Mouse (Mus musculus): ENCODE measurements around the gene Fcho2. TPM values are rescaled to one million over a fixed set of nuclear protein-coding genes. Genes with fewer than 3 reads are reported as not detected.
A peak's percentile ranks its signal among the peaks of the same experiment; 100 is the strongest.

Fcho2 gene
- polyA plus RNA-seq, 1 experiment from 2014 or later, result 26.9 TPM

DNA sequence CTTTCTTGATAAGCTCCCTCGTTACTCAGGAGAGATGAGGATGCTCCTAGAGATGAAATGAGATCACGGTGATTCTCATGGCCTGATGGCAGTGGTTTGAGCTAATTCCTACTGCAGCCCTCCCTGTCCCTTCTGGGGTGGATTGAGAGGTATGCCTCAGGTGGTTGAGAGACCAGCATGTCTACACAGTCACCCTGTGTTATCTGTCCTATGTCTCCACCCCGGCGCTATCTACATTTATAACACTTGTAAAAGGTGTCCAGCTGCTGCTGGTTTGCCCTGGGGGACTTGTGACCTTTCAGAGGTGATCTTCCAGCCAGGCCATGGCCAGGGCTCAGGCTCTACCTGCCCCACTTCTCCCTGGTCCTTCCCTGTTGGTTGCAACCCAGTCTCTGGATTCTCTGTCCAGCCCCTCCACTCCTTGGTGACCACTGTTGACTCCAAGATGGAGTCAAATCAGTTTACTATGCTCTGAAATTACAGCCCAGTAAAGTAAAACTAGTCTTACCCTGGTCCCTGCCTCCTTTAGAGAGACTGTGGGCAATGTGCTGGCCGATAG lies 115.2 kb downstream of the Fcho2 start:
- no peak overlapping the region for H3K27ac ChIP-seq (replicated peaks)
- H3K27me3 ChIP-seq (ENCODE audit: low read depth, poor library complexity, severe bottlenecking), result peaks cover 18% of the 10 kb centered on the region
- WGBS, result 92% methylated on average over 5 of the region's 5 CpGs
- no peaks in the 10 kb centered on the region for H3K36me3 ChIP-seq
- H3K4me3 ChIP-seq, result no peak overlapping the region
- H3K9me3 ChIP-seq (replicated peaks), result no peaks in the 10 kb centered on the region
- DNase-seq (ENCODE audit: low spot score), result no peak
- H3K4me1 ChIP-seq, result peaks cover 8% of the 10 kb centered on the region

DNA sequence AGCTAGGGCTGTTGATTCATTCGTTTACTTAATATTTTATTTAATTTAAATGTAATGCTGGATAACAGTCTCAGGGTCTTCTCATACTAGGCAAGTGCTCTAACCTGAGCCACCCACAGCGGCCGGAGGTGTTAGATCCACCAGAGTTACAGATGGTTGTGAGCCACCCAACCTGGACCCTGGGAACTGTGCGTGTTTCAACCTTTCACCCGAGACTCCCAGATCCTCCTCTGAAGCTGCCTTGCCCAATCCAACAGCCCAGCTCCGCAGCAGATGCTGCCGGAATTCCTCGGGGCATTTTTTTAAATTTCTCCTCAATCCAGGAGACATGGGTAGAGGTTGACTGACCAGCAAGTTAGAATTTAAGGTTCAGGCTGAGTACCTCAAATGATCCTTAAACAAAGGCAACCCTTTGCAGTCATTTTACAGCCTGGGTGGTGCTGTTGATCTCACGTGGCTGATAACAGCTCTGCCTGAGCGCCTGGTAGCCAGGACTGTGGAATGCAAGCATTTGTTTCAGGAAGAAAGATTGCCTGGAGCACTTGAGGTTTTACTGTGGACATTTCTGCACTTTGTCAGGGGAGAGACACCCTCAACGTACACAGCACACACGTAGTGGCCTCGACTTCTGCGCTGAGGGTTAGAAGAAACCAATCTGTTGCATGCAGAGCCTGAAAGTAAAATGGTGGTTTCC lies 116.1 kb downstream of the Fcho2 start:
- Histone ChIP-seq H3K4me1 (peaks cover 14% of the 10 kb centered on the region), H3K27me3 (ENCODE audit: low read depth, poor library complexity, severe bottlenecking) (peaks cover 27% of the 10 kb centered on the region), H3K27ac (replicated peaks) (no peak overlapping the region), H3K4me3 (no peak overlapping the region), H3K9me3 (replicated peaks) (no peaks in the 10 kb centered on the region), H3K36me3 (no peaks in the 10 kb centered on the region)
- no peak for DNase-seq (ENCODE audit: low spot score)
- 84% methylated on average over 14 of the region's 14 CpGs for WGBS

DNA sequence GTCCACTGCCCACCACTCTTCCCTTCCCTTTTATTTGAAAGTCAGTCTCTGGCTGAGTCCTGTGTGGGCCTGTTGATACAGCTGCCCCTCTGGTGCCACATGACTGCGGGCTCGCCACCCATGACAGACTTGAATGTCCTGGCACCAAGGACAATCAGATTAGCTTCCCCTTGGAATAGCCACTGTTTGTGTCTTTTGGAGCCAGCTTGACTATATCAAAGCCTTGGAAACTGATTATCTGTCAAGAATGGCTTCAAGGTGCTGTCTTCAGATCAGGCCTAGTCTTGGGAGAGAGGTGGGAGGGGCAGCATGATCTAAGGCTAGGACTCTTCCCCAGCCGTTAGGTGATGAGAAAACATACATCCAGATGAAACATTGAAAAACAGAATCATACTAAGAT lies 118.5 kb downstream of the Fcho2 start:
- no peaks in the 10 kb centered on the region for H3K36me3 ChIP-seq
- 91% methylated on average over 3 of the region's 3 CpGs for WGBS
- no peak overlapping the region for H3K4me3 ChIP-seq
- H3K27me3 ChIP-seq (ENCODE audit: low read depth, poor library complexity, severe bottlenecking), result peaks cover 50% of the 10 kb centered on the region
- no peaks in the 10 kb centered on the region for H3K9me3 ChIP-seq (replicated peaks)
- H3K4me1 ChIP-seq, result peaks cover 14% of the 10 kb centered on the region
- no peak overlapping the region for H3K27ac ChIP-seq (replicated peaks)
- DNase-seq (ENCODE audit: low spot score), result no peak

GRCm38 (mm10) chr13:98695546-98695945 lies 119.7 kb downstream of the Fcho2 start:
- Histone ChIP-seq H3K36me3 (no peaks in the 10 kb centered on the region), H3K9me3 (replicated peaks) (no peaks in the 10 kb centered on the region), H3K27me3 (ENCODE audit: low read depth, poor library complexity, severe bottlenecking) (peaks cover 50% of the 10 kb centered on the region), H3K4me3 (no peak overlapping the region; the same call in 1 of the 2 replicates), H3K27ac (replicated peaks) (no peak overlapping the region), H3K4me1 (peaks cover 14% of the 10 kb centered on the region)
- DNase-seq (ENCODE audit: low spot score), result no peak
- WGBS, result 40% methylated on average over 2 of the region's 2 CpGs

GRCm38 (mm10) chr13:98694773-98695314 lies 120.4 kb downstream of the Fcho2 start, which contains the start of gene Tmem171:
Tmem171 (minus strand) TSS chr13:98694834.
- no peaks in the 10 kb centered on the region for H3K36me3 ChIP-seq
- H3K27ac ChIP-seq (replicated peaks), result peak within 1 kb of the TSS; percentile 24; the same call in 1 of the 2 replicates
- 8% methylated on average over 44 of the region's 44 CpGs for WGBS
- H3K4me1 ChIP-seq, result peaks cover 14% of the 10 kb centered on the region
- H3K9me3 ChIP-seq (replicated peaks), result no peaks in the 10 kb centered on the region
- peak within 1 kb of the TSS; percentile 53 for H3K4me3 ChIP-seq
- peak; percentile 23 for DNase-seq (ENCODE audit: low spot score)
- peaks cover 50% of the 10 kb centered on the region for H3K27me3 ChIP-seq (ENCODE audit: low read depth, poor library complexity, severe bottlenecking)

DNA sequence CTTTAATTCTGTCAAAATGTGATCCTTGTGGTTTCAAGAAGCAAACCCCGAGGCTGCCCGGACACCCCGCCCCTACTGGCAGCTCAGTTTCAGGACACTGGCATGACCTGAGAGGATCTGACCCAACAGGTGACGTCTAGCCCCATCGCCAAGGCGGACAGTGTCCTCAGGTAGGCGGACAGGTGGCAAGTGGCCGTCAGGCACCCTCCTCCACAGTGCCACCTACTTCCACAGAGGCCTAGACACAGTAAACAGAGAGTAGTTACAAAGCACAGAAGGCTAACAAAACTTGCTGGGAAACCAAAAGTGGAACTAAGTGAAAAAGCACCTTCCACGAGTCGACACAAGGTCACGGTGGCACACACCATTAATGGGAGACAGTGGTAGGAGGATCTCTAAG lies 121.9 kb downstream of the Fcho2 start:
- Histone ChIP-seq H3K4me1 (peaks cover 14% of the 10 kb centered on the region), H3K36me3 (no peaks in the 10 kb centered on the region), H3K4me3 (no peak overlapping the region), H3K27ac (replicated peaks) (no peak overlapping the region), H3K27me3 (ENCODE audit: low read depth, poor library complexity, severe bottlenecking) (peaks cover 50% of the 10 kb centered on the region), H3K9me3 (replicated peaks) (no peaks in the 10 kb centered on the region)
- WGBS, result 94% methylated on average over 11 of the region's 11 CpGs
- DNase-seq (ENCODE audit: low spot score), result no peak

- Histone ChIP-seq H3K9me3 (replicated peaks) (no peaks in the 10 kb centered on the region), H3K4me1 (peaks cover 24% of the 10 kb centered on the region), H3K36me3 (no peaks in the 10 kb centered on the region), H3K27me3 (ENCODE audit: low read depth, poor library complexity, severe bottlenecking) (peaks cover 50% of the 10 kb centered on the region), H3K27ac (replicated peaks) (no peak overlapping the region), H3K4me3 (no peak overlapping the region)
- 95% methylated on average over 13 of the region's 13 CpGs for WGBS
- no peak for DNase-seq (ENCODE audit: low spot score)
Observed at GRCm38 (mm10) chr13:98691956-98692515, 123.2 kb downstream of the Fcho2 start.

DNA sequence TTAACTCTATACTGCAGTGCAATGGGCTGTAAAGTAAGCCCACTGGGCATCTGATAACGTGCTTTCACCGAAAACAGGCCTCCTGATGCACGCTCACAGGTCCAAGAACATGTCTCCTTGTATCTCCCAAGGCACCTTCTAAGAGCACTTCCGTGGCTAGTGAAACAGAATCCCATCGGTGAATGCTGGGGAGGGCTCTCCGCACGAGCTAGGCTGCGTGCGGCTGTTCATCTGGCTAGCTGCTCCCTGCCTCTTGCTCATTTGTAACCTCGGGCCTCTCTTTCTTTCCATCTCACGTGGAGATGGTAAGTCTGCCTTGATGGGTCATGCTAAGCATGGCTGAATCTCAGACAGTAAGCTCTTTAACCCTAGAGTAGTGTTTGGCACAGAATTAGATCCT lies 124.4 kb downstream of the Fcho2 start:
- no peak for DNase-seq (ENCODE audit: low spot score)
- no peaks in the 10 kb centered on the region for H3K36me3 ChIP-seq
- peaks cover 24% of the 10 kb centered on the region for H3K4me1 ChIP-seq
- no peaks in the 10 kb centered on the region for H3K9me3 ChIP-seq (replicated peaks)
- 91% methylated on average over 11 of the region's 11 CpGs for WGBS
- H3K27ac ChIP-seq (replicated peaks), result no peak overlapping the region
- no peak overlapping the region for H3K4me3 ChIP-seq
- H3K27me3 ChIP-seq (ENCODE audit: low read depth, poor library complexity, severe bottlenecking), result peaks cover 40% of the 10 kb centered on the region

DNA sequence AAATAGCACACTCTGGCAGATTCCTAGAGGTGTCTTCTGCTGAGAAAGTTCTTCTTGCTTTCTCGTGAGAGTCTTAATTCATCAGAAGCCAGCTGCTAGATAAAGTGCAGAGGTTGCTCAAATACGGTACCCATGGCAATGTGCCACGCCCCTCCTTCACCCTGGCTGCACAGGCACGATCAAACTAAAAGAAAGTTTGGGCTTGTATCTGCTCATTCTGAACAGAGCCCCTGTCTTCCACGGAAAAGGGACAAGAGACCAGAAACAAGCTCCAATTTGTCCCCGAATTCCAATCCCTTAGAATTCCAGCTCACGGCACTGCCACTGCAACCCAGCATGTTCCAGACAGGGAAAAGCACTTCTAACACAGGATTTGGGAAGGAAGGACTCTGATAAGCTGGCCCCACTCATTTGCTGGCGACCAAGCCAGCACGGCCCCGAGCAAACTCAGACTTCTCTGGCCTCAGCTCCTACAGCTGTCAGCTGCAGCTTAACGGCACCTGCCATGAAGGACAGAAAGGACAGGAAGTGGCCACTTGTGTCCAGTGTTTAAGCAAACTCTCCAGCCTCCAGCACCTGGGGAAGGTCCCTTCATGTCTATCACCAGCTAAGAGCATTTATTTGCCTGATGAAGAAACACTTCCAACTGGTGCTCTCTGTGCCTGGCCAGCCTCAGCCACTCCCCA lies 125.5 kb downstream of the Fcho2 start:
- WGBS, result 81% methylated on average over 11 of the region's 11 CpGs
- no peaks in the 10 kb centered on the region for H3K36me3 ChIP-seq
- H3K27ac ChIP-seq (replicated peaks), result no peak overlapping the region
- H3K27me3 ChIP-seq (ENCODE audit: low read depth, poor library complexity, severe bottlenecking), result peaks cover 29% of the 10 kb centered on the region
- DNase-seq (ENCODE audit: low spot score), result no peak
- H3K9me3 ChIP-seq (replicated peaks), result no peaks in the 10 kb centered on the region
- no peak overlapping the region for H3K4me3 ChIP-seq
- peaks cover 13% of the 10 kb centered on the region for H3K4me1 ChIP-seq

DNA sequence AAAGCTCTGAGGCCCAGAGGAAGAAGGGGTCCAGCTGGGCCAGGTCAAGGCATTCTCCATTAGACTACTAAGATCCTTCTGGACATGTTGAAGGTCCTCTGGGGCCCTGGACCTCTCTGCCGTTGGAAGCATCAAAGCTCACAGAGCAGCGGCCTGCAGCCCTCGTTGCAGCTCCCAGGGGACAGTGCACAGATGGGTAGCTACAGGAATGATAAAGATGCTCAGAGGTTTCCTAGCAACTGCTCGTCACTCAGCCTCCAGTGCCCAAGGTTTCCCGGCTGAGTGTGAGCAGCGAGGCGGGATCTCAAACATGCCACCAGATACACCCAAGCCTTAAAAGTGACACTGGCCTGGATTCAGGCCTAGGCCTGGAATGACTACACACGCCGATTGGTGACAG lies 127.3 kb downstream of the Fcho2 start:
- Histone ChIP-seq H3K4me1 (peaks cover 10% of the 10 kb centered on the region; the same call in 1 of the 2 replicates), H3K4me3 (no peak overlapping the region), H3K36me3 (no peaks in the 10 kb centered on the region), H3K9me3 (replicated peaks) (no peaks in the 10 kb centered on the region), H3K27ac (replicated peaks) (no peak overlapping the region), H3K27me3 (ENCODE audit: low read depth, poor library complexity, severe bottlenecking) (peaks cover 11% of the 10 kb centered on the region)
- peak; percentile 31 for DNase-seq (ENCODE audit: low spot score)
- WGBS, result 65% methylated on average over 9 of the region's 9 CpGs

DNA sequence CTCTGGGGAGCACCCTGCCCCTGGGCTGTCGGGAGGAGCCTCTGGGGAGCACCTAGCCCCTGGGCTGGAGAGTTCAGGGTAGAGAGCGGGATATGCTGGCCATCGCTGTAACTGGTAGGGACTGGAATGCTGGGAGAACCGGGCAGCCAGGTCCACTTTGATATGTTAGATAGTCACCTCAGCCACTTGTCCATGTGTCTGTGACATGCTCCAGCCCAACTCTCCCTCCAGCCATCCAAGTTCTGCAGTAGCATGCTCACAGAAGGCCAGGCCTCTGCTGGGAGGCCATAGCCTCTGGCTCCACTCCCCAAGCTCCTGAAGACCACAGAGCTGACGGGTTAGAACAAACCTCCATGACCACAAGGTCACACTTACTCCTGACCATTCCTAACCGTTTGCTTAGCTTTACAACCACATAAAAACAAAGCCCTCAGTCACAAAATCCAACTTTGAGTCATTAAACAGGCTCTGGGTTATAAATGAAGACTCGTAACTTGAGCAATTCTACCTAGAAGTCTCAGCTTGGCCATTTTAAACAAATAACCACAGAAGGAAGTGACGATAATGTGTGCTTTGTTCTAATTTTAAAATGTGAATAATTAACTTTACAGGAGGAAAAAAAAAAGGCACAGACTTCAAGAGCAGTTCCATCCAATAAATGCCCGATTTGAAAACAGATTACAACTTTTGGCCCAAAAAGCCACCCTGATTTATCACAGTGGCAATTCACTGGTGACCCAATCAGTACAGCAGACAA lies 130.9 kb downstream of the Fcho2 start:
- Histone ChIP-seq H3K27me3 (ENCODE audit: low read depth, poor library complexity, severe bottlenecking) (no peaks in the 10 kb centered on the region), H3K9me3 (replicated peaks) (no peaks in the 10 kb centered on the region), H3K4me3 (no peak overlapping the region), H3K27ac (replicated peaks) (no peak overlapping the region), H3K36me3 (no peaks in the 10 kb centered on the region), H3K4me1 (peaks cover 16% of the 10 kb centered on the region)
- 87% methylated on average over 9 of the region's 9 CpGs for WGBS
- no peak for DNase-seq (ENCODE audit: low spot score)

- no peak for DNase-seq (ENCODE audit: low spot score)
- 93% methylated on average over 2 of the region's 2 CpGs for WGBS
- no peak overlapping the region for H3K4me3 ChIP-seq
- no peaks in the 10 kb centered on the region for H3K36me3 ChIP-seq
- no peaks in the 10 kb centered on the region for H3K9me3 ChIP-seq (replicated peaks)
- no peak overlapping the region for H3K27ac ChIP-seq (replicated peaks)
- no peaks in the 10 kb centered on the region for H3K27me3 ChIP-seq (ENCODE audit: low read depth, poor library complexity, severe bottlenecking)
- H3K4me1 ChIP-seq, result peaks cover 16% of the 10 kb centered on the region
Observed at GRCm38 (mm10) chr13:98683412-98683811, 131.8 kb downstream of the Fcho2 start.

Data from midbrain, embryonic 10.5 days (tissue).